Mouse (Mus musculus) intestine, embryonic 16.5 days (tissue): ENCODE measurements around the gene Sp2. TPM values are rescaled to one million over a fixed set of nuclear protein-coding genes. Genes with fewer than 3 reads are reported as not detected.

Source experiments
- ATAC-seq: fragments of 200-750 bp; cut with Nextera tagmentation; 2 replicates; pipeline ENCODE4 v1.8.0; 2017; ENCODE audit warnings: moderate TSS enrichment, moderate library complexity
- H3K27ac ChIP-seq: fragments of 300-500 bp; sonication (generic); 2 replicates; pipeline ENCODE4 v1.5.1; 2014; ENCODE audit warnings: mild to moderate bottlenecking, low read length
- H3K27me3 ChIP-seq: fragments of 300-500 bp; sonication (generic); replicated peaks from 2 replicates; pipeline ENCODE4 v1.6.1; 2014; ENCODE audit warnings: low read length, control low read depth, mixed read lengths; ENCODE audit not compliant: control insufficient read depth, insufficient read depth
- H3K36me3 ChIP-seq: fragments of 300-500 bp; sonication (generic); 2 replicates; pipeline ENCODE4 v1.6.1; 2014; ENCODE audit warnings: low read length, control low read depth; ENCODE audit not compliant: control insufficient read depth, insufficient read depth
- H3K4me1 ChIP-seq: fragments of 300-500 bp; sonication (generic); 2 replicates; pipeline ENCODE4 v1.6.1; 2014; ENCODE audit warnings: low read length, control low read depth, mixed read lengths; ENCODE audit not compliant: control insufficient read depth, insufficient read depth
- H3K4me2 ChIP-seq: fragments of 300-500 bp; sonication (generic); 2 replicates; pipeline ENCODE4 v1.6.1; 2014; ENCODE audit warnings: low read depth, low read length, control low read depth
- H3K4me3 ChIP-seq: fragments of 300-500 bp; sonication (generic); 2 replicates; pipeline ENCODE4 v1.5.1; 2014; ENCODE audit warnings: mild to moderate bottlenecking, low read length
- H3K9ac ChIP-seq: fragments of 300-500 bp; sonication (generic); 2 replicates; pipeline ENCODE4 v1.6.1; 2014; ENCODE audit warnings: low read depth, low read length
- H3K9me3 ChIP-seq: fragments of 300-500 bp; sonication (generic); 2 replicates; pipeline ENCODE4 v1.6.1; 2016; ENCODE audit warnings: low read length, control low read depth; ENCODE audit not compliant: control insufficient read depth
- WGBS: fragments of 180-500 bp; shearing (Covaris S2); extraction: QIAGEN DNeasy Blood & Tissue Kit; methylation state at CpG from one replicate; pipeline ENCODE4 v1.1.7; 2014; 5-methylcytosine and 5-hydroxymethylcytosine counted together
- polyA plus RNA-seq: library from polyadenylated mRNA; unstranded; fragments of >200 nt; fragmentation: Nextera tagmentation; extraction: Ambion mirVana; gene quantifications from 2 replicates; pipeline ENCODE4 v1.2.1, GENCODE M21; 2015

The Sp2 gene
- polyA plus RNA-seq, 1 experiment from 2014 or later: 13.2 TPM

DNA sequence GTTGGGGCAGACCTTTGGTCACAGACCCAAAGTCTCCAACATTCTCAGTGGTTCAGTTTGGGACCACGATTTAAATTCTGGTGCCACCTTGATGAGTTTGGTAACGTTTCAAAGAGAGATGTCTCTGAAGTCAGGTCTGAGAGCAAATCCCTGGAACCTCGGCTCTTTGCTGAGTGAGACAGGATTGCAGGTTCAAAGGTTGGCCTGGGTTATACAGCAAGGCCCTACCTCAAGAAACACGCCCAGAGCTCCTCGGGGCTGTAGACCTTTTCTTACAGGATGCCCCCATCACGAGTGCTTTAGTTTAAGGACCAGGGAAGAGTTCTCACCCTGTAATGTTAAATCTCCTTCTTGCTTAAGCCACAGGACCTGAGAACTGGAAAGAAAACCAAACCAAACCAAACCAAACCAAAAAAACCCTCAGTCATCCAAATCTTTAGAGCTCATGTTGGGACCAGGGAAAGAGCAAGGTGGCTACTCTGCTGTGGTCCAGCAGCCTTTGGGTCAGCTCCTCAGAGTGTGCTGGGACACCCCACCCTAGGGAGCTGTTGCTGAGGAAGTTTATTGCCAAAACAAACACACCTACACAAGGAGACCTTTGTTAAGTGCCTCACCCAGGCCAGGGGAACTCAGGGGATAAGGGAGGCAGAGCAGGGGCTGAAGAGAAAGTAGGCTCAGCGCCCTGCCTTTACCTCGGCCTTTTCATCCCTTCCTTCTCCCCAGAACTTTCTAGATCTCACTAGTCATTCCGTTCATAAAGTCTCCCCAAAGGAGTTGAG is 46.7 kb downstream of the Sp2 start:
- Histone ChIP-seq H3K27ac (peak overlapping the region; percentile 91), H3K27me3 (no peaks in the 10 kb centered on the region), H3K4me2 (peak overlapping the region; percentile 42; the same call in 1 of the 2 replicates), H3K9me3 (no peaks in the 10 kb centered on the region), H3K9ac (no peak overlapping the region), H3K4me3 (no peak overlapping the region), H3K36me3 (peaks cover 3% of the 10 kb centered on the region; the same call in 1 of the 2 replicates), H3K4me1 (peaks cover 23% of the 10 kb centered on the region)
- no peak for ATAC-seq
- 58% methylated on average over 9 of the region's 9 CpGs for WGBS

DNA sequence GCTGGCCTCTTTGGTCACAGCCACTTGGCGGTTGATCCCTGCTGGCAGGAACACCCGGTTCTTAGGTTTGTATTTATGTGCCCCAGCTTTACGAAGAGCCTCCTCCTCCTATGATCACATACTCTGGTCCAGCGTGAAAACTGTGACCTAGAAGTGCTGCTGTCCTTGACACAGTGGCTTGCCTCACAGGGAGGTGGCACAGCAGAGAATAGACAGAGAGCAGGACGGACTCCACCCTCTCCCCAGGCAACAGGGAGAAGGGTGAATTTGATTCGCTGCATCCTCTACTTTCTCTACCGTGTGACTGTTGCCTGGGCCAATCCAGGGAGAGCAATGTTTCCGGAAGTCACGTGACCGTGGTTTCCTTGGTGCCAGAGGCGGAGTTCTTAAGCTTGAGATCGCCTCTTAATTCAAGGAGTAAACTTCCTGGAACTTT is 47.8 kb downstream of the Sp2 start:
- peak overlapping the region; percentile 22 for H3K9ac ChIP-seq
- peaks cover 23% of the 10 kb centered on the region for H3K4me1 ChIP-seq
- WGBS: 15% methylated on average over 12 of the region's 12 CpGs
- no peaks in the 10 kb centered on the region for H3K27me3 ChIP-seq
- H3K4me3 ChIP-seq: peak overlapping the region; percentile 19
- ATAC-seq: peak; percentile 85
- H3K9me3 ChIP-seq: no peaks in the 10 kb centered on the region
- peak overlapping the region; percentile 42 for H3K4me2 ChIP-seq
- H3K36me3 ChIP-seq: peaks cover 3% of the 10 kb centered on the region; the same call in 1 of the 2 replicates
- H3K27ac ChIP-seq: peak overlapping the region; percentile 91

DNA sequence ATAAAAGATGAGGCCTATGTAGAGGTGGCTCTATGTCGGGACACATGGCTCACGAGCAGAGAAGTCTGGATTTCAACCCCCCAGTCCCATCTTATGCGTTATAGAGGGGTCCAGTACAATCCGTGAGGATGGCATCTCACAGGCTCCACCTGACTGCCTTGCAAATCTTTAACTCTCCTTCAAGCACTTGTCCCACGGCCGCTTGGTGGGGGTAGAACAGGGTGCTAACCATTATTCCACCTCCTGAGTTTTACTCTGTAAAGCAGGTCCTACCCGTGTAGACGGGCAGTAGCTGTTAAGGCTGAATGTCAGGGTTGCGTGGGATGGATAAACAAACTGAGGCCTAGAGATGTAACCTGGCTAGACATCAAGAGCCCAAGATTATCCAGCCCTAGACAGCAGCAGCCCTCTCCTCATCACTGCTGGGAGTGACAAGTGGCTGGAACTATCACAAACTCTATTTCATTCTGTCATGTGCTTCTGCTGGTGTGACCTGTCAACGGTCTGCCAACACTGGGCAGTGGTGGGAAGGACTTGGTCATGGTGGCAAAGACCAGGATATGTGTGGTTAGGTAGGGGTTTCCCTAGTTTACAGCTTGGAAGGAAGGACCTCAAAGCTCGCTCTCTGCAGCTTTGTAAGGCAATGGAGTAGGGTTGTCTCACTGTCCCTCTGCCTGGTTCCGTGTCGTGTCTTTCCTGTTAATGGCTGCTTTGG is 49.0 kb downstream of the Sp2 start:
- no peaks in the 10 kb centered on the region for H3K9me3 ChIP-seq
- H3K4me3 ChIP-seq: no peak overlapping the region
- H3K36me3 ChIP-seq: peaks cover 3% of the 10 kb centered on the region; the same call in 1 of the 2 replicates
- peaks cover 22% of the 10 kb centered on the region for H3K4me1 ChIP-seq
- H3K27me3 ChIP-seq: no peaks in the 10 kb centered on the region
- 87% methylated on average over 13 of the region's 13 CpGs for WGBS
- no peak overlapping the region for H3K4me2 ChIP-seq
- peak overlapping the region; percentile 83 for H3K27ac ChIP-seq
- H3K9ac ChIP-seq: no peak overlapping the region
- ATAC-seq: no peak

DNA sequence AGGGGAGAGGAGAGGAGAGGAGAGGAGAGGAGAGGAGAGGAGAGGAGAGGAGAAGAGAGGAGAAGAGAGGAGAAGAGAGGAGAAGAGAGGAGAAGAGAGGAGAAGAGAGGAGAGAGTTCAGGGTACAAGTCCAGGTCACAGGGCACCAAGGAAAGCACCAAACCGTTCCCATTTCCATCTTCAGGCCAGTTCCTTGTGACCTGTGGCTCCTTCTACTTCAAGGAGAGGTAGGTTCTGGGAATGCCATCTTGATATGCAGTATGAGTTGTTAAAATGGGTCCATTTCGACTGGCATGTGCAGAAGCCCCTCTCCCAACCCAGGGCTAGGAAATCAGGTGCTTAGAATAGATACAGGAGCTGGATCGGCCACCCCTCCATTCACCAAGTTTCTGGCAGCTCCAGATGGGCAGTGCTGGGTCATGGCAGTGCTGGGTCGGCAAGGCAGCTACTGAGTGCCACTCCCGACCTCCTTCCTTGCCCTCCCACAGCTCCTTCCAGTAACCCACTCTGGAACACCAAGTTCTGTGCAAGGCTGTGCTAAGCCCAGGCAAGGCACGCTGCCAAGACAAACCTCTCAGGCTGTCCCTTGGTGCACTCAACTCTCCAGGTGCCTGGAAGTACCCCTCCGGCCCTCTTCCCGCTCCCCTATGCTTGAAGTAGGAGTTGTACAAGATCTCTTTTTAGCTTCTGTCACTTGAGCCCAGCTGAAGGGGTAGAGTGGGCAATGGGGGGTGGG is 51.3 kb downstream of the Sp2 start:
- Histone ChIP-seq H3K27me3 (no peaks in the 10 kb centered on the region), H3K27ac (peak overlapping the region; percentile 5; the same call in 1 of the 2 replicates), H3K4me2 (peak overlapping the region; percentile 45), H3K4me1 (peaks cover 17% of the 10 kb centered on the region), H3K9ac (peak overlapping the region; percentile 55), H3K9me3 (no peaks in the 10 kb centered on the region), H3K36me3 (peaks cover 3% of the 10 kb centered on the region; the same call in 1 of the 2 replicates), H3K4me3 (peak overlapping the region; percentile 38)
- WGBS: 54% methylated on average over 8 of the region's 8 CpGs
- no peak for ATAC-seq

DNA sequence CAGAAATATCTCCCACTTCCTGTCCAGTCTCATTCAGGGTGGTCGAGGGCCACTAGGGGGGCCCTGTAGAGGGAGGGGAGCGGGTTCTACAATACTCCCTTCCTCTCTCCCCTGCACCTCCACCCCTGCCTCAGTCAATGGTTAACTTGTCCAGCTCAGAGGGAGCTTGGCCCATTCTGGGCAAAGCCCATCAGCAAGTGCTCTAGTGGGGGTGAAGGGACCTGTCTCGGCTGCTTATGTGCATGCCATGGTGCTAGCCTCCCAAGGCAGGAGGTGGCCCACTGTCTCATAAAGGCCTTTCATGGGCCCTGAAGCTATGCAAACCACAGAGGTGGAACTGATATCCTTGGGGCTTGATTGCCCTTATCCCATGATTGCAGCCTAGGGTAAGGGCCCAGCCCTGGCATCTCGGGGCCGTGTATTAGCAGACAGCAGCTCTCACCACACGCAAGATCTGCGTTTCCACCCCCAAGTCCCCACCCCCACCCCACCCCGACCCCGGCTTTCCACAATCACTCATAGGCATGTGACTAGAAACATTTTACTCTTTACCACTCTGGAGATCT is 52.9 kb downstream of the Sp2 start:
- ATAC-seq: peak; percentile 54
- H3K4me1 ChIP-seq: peaks cover 21% of the 10 kb centered on the region
- H3K4me3 ChIP-seq: peak overlapping the region; percentile 62
- 40% methylated on average over 9 of the region's 9 CpGs for WGBS
- no peaks in the 10 kb centered on the region for H3K27me3 ChIP-seq
- no peaks in the 10 kb centered on the region for H3K9me3 ChIP-seq
- peak overlapping the region; percentile 98 for H3K27ac ChIP-seq
- peak overlapping the region; percentile 76 for H3K9ac ChIP-seq
- H3K36me3 ChIP-seq: peaks cover 3% of the 10 kb centered on the region; the same call in 1 of the 2 replicates
- H3K4me2 ChIP-seq: peak overlapping the region; percentile 55

DNA sequence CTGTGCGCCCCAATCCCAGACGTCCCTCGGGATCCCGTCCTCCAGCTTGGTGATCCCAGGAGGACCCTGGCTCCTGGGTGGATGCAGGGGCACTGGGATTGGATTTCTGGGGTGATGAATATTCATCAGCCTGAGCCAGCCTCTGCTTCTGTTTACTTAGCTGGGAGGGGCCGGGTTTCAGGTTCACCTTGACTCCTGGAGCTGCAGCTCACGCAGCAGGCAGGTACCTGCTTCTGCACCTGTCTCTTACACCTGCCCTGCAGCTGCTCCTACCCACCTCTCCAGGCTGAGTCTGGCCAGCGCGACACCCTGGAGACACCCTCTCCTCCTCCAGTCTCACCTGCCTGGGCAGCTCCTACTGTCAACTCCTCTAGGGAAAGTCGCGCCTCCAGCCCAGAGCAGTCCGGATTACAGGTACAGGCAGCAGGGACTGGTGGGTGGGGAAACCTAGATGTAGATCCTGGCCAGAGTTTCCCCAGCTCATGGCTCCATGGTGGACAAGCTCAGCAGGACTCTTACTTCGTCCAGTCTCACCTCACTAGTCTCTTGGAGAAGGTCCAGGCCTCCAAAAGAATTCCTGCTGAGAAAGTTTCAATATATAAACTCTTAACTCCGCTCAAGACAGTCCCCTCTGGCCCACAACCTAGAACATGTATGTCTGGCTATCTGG is 53.5 kb downstream of the Sp2 start:
- H3K27ac ChIP-seq: peak overlapping the region; percentile 98
- peak overlapping the region; percentile 62 for H3K4me3 ChIP-seq
- H3K4me2 ChIP-seq: peak overlapping the region; percentile 55
- H3K27me3 ChIP-seq: no peaks in the 10 kb centered on the region
- WGBS: 11% methylated on average over 13 of the region's 13 CpGs
- H3K36me3 ChIP-seq: peaks cover 3% of the 10 kb centered on the region; the same call in 1 of the 2 replicates
- peak overlapping the region; percentile 76 for H3K9ac ChIP-seq
- ATAC-seq: peak; percentile 86
- H3K4me1 ChIP-seq: peaks cover 22% of the 10 kb centered on the region
- H3K9me3 ChIP-seq: no peaks in the 10 kb centered on the region

DNA sequence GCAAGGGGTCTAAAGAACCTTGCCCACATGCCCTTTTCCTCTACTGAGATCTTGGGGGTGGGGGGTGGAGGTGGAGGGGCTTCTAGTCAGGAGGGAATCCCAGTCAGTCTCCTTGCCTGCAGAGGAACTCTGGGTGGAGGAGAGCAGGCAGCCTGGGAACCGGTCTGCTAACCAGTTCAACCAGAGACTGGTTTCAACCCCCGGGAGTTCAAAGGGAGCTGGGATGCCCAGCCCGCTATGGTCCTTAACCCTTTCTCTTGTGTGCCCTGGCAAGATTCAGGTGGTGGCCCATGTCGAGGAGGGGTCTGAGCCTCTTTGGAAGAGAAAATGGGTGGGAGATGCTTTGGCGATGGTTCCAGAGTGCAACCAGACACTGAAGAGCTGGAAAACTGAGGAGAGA is 54.1 kb downstream of the Sp2 start:
- WGBS: 6% methylated on average over 5 of the region's 5 CpGs
- H3K9ac ChIP-seq: peak overlapping the region; percentile 60
- ATAC-seq: peak; percentile 75
- H3K4me2 ChIP-seq: peak overlapping the region; percentile 48
- H3K4me3 ChIP-seq: peak overlapping the region; percentile 62
- H3K36me3 ChIP-seq: peaks cover 3% of the 10 kb centered on the region; the same call in 1 of the 2 replicates
- H3K27me3 ChIP-seq: no peaks in the 10 kb centered on the region
- no peaks in the 10 kb centered on the region for H3K9me3 ChIP-seq
- H3K4me1 ChIP-seq: peaks cover 19% of the 10 kb centered on the region
- peak overlapping the region; percentile 98 for H3K27ac ChIP-seq

DNA sequence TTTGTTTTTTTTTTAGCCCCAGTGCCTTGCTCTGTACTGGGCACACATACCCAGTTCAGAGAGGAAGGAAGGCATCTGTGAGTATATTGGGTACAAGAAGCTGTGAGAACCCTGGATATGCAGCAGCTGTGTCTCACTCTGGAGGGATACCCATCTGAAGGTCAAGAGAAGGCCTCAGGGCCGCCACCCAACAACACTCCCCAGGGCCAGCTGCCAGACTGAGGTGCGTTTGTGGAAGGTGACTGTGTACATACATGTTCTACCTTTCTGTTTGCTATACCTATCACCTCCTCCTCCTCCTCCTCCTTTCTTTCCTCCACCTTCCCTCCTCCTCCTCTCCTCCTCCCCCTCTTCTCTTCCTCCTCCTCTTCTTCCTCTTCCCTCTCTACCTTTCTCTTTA is 54.7 kb downstream of the Sp2 start, which contains the start of gene Prr15l:
Gene Prr15l, plus strand, starts transcription at position 17 of the 400 bp plus-strand sequence.
- Histone ChIP-seq H3K4me3 (peak within 1 kb of the TSS; percentile 62), H3K9me3 (no peaks in the 10 kb centered on the region), H3K4me1 (peaks cover 19% of the 10 kb centered on the region), H3K27me3 (no peaks in the 10 kb centered on the region), H3K36me3 (peaks cover 3% of the 10 kb centered on the region; the same call in 1 of the 2 replicates), H3K9ac (peak within 1 kb of the TSS; percentile 60), H3K4me2 (peak within 1 kb of the TSS; percentile 48), H3K27ac (peak within 1 kb of the TSS; percentile 98)
- 35% methylated on average over 2 of the region's 2 CpGs for WGBS
- ATAC-seq: no peak
